Mouse (Mus musculus) embryonic facial prominence, embryonic 12.5 days (tissue): ENCODE results near the gene Gm9958. TPM values are rescaled to one million over a fixed set of nuclear protein-coding genes. Genes with fewer than 3 reads are reported as not detected.

Source experiments
- ATAC-seq: fragments of 200-750 bp; cut with Nextera tagmentation; 2 replicates; pipeline ENCODE4 v1.8.0; 2017; ENCODE audit not compliant: insufficient number of reproducible peaks, insufficient read depth, low FRiP score, low TSS enrichment
- H3K27ac ChIP-seq: fragments of 300-500 bp; sonication (generic); 2 replicates; pipeline ENCODE4 v1.5.1; 2016; ENCODE audit warnings: mild to moderate bottlenecking
- H3K27me3 ChIP-seq: fragments of 300-500 bp; sonication (generic); 2 replicates; pipeline ENCODE4 v1.6.1; 2016; ENCODE audit warnings: mild to moderate bottlenecking, moderate library complexity
- H3K36me3 ChIP-seq: fragments of 300-500 bp; sonication (generic); 2 replicates; pipeline ENCODE4 v1.6.1; 2016; ENCODE audit warnings: mild to moderate bottlenecking
- H3K4me1 ChIP-seq: fragments of 300-500 bp; sonication (generic); 2 replicates; pipeline ENCODE4 v1.6.1; 2016
- H3K4me2 ChIP-seq: fragments of 300-500 bp; sonication (generic); replicated peaks from 2 replicates; pipeline ENCODE4 v1.6.1; 2016; ENCODE audit warnings: mild to moderate bottlenecking, moderate library complexity
- H3K4me3 ChIP-seq: fragments of 300-500 bp; sonication (generic); 2 replicates; pipeline ENCODE4 v1.5.1; 2016; ENCODE audit warnings: mild to moderate bottlenecking
- H3K9ac ChIP-seq: fragments of 300-500 bp; sonication (generic); 2 replicates; pipeline ENCODE4 v1.6.1; 2016; ENCODE audit warnings: mild to moderate bottlenecking, moderate library complexity
- H3K9me3 ChIP-seq: fragments of 300-500 bp; sonication (generic); 2 replicates; pipeline ENCODE4 v1.6.1; 2016; ENCODE audit warnings: mild to moderate bottlenecking, moderate library complexity
- WGBS: fragments of 180-500 bp; shearing (Covaris S2); methylation state at CpG from one replicate; pipeline ENCODE4 v1.1.7; 2016; 5-methylcytosine and 5-hydroxymethylcytosine counted together
- polyA plus RNA-seq: library from polyadenylated mRNA; unstranded; fragments of >200 nt; fragmentation: Nextera tagmentation; extraction: Ambion mirVana; gene quantifications from 2 replicates; pipeline ENCODE4 v1.2.1, GENCODE M21; 2016

Gm9958 gene
- 6.2 and 8.8 TPM in 2 replicates for polyA plus RNA-seq

- no peaks in the 10 kb centered on the region for H3K27me3 ChIP-seq
- H3K4me1 ChIP-seq = peaks cover 18% of the 10 kb centered on the region
- peak within 1 kb of the TSS; percentile 99 for H3K27ac ChIP-seq
- 2% methylated on average over 7 of the region's 7 CpGs for WGBS
- H3K9ac ChIP-seq = peak within 1 kb of the TSS; percentile 97
- H3K4me3 ChIP-seq = peak within 1 kb of the TSS; percentile 98
- H3K36me3 ChIP-seq = no peaks in the 10 kb centered on the region
- H3K4me2 ChIP-seq = peak within 1 kb of the TSS; percentile 66
- ATAC-seq = no peak
- H3K9me3 ChIP-seq = no peaks in the 10 kb centered on the region
Measured at GRCm38 (mm10) chr5:90367067-90367303, at the start of gene Gm9958. Gene Gm9958, plus strand, starts transcription at chr5:90367204.

DNA sequence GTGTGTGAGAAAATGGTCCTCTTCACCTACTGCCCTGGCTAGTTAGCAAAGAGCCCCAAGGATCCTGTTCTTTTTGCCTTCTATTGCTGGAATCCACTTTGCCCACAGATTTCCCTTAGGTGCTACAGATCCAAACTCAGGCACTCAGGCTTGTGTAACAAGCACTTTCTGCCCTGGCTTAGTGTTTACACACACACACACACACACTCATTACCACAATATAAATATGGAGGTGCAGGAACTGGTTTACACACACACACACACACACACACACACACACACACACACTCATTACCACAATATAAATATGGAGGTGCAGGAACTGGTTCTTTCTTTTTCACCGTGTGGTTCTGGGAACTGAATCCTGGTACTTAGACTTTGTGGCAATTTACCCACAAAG, 35.9 kb upstream of the Gm9958 start:
- no peaks in the 10 kb centered on the region for H3K9me3 ChIP-seq
- H3K9ac ChIP-seq = no peak overlapping the region
- no peak for ATAC-seq
- no peaks in the 10 kb centered on the region; the same call in 1 of the 2 replicates for H3K4me1 ChIP-seq
- H3K4me3 ChIP-seq = no peak overlapping the region
- no peaks in the 10 kb centered on the region for H3K36me3 ChIP-seq
- WGBS = 79% methylated on average over 1 of the region's 1 CpGs
- no peak overlapping the region for H3K27ac ChIP-seq
- H3K4me2 ChIP-seq = no peak overlapping the region
- H3K27me3 ChIP-seq = no peaks in the 10 kb centered on the region

DNA sequence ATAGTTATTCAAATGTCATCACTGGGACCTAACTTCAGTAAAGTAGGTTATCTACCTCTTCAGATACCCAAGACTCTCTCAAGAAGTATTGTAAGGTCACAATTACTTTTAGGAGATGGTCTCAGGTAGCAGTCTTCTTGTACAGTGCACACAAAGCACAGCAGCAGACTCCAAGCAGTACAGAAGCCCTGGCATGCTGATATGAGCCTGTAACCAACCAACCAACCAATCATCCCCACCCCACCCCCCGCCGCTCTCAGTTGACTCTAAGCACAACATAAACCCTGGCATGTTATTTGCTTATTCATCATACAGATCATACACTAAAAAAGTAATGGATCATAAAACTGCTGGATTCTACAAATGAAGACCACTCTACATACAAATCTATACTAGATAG, 34.5 kb upstream of the Gm9958 start:
- no peak overlapping the region for H3K4me2 ChIP-seq
- WGBS = 97% methylated on average over 2 of the region's 2 CpGs
- no peak for ATAC-seq

DNA sequence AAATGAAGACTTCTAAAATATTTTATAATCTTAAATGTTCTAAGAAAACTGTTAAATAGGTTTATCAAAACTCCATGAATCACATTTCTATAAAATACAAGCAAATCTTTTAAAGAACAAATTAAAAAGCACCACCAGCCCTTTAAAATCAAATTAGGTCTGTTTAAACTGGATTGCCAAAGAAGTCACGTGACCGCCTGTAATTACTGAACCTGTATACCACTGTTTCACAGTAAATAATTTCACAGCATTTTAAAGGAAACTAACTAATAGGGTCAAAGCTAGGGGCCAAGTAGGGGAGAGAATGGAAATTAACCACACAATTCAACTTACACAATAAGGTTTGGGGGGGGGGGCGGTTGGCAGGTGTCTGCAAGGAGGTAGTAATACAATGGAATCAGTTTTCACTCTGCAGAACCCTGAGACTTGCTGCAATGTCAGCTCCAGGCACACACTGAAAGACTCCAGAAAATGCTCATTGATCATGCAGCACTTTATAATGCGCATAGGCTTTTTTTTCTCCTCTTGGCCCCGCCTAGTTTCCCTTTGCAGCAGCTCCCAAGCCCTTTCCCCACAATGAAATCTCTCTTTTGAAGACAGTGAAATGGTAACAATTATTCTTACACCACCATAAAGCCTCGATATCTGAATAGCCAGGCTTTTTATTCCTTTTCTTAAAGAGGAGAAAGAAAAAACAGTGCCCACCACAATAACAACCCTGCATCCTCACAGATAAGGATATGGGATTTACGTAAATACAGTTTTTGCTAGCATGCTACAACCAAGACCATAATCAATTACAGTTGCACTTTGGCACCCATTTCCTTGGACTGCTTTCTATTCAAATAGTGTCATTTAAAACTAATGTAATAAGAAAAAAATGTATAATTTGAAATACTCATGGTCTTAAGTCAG, 28.6 kb upstream of the Gm9958 start:
- Histone ChIP-seq H3K27me3 (no peaks in the 10 kb centered on the region), H3K36me3 (no peaks in the 10 kb centered on the region), H3K4me3 (no peak overlapping the region), H3K4me1 (peaks cover 20% of the 10 kb centered on the region; the same call in 1 of the 2 replicates), H3K27ac (no peak overlapping the region), H3K4me2 (no peak overlapping the region), H3K9me3 (no peaks in the 10 kb centered on the region), H3K9ac (no peak overlapping the region)
- WGBS = 67% methylated on average over 7 of the region's 7 CpGs
- no peak for ATAC-seq

More for the DNA sequence above, 34.5 kb upstream of the Gm9958 start:
- no peaks in the 10 kb centered on the region for H3K4me1 ChIP-seq
- H3K36me3 ChIP-seq = no peaks in the 10 kb centered on the region
- H3K27ac ChIP-seq = no peak overlapping the region
- no peak overlapping the region for H3K4me3 ChIP-seq
- H3K9ac ChIP-seq = no peak overlapping the region
- H3K27me3 ChIP-seq = no peaks in the 10 kb centered on the region
- no peaks in the 10 kb centered on the region for H3K9me3 ChIP-seq

GRCm38 (mm10) chr5:90339129-90339952, 27.7 kb upstream of the Gm9958 start:
- Histone ChIP-seq H3K27me3 (no peaks in the 10 kb centered on the region), H3K4me2 (peak overlapping the region; percentile 37), H3K4me1 (peaks cover 20% of the 10 kb centered on the region; the same call in 1 of the 2 replicates), H3K36me3 (no peaks in the 10 kb centered on the region), H3K4me3 (peak overlapping the region; percentile 11; the same call in 1 of the 2 replicates), H3K9me3 (no peaks in the 10 kb centered on the region), H3K9ac (no peak overlapping the region), H3K27ac (peak overlapping the region; percentile 9; the same call in 1 of the 2 replicates)
- 20% methylated on average over 5 of the region's 5 CpGs for WGBS
- peak; percentile 69; the same call in 1 of the 2 replicates for ATAC-seq

- H3K9me3 ChIP-seq = no peaks in the 10 kb centered on the region
- no peaks in the 10 kb centered on the region for H3K27me3 ChIP-seq
- 84% methylated on average over 1 of the region's 1 CpGs for WGBS
- no peaks in the 10 kb centered on the region for H3K36me3 ChIP-seq
- ATAC-seq = no peak
- H3K4me1 ChIP-seq = peaks cover 20% of the 10 kb centered on the region; the same call in 1 of the 2 replicates
- peak overlapping the region; percentile 37 for H3K4me2 ChIP-seq
- H3K27ac ChIP-seq = no peak overlapping the region
- no peak overlapping the region for H3K4me3 ChIP-seq
- H3K9ac ChIP-seq = no peak overlapping the region
Measured at GRCm38 (mm10) chr5:90339953-90340343, 27.1 kb upstream of the Gm9958 start.

DNA sequence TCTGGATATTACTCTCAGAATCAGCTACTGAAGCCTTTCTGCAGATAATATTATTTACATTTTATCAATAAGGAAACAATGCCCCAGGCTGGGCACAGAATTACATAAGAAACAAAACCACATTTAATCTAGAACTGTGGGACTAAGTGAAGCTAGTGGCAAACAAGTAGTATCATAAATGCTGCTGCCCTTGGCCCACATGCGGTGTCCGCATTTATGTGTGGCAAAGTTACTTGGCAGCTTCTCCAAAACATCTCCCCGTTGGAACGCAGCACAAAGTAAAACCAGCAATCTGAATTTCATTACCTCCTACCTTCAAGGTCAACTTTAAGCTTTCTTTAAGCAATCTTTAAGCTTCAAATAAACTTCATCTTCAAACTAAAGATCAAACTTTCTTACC, 26.2 kb upstream of the Gm9958 start:
- ATAC-seq = no peak
- Histone ChIP-seq H3K4me3 (no peak overlapping the region), H3K36me3 (no peaks in the 10 kb centered on the region), H3K27me3 (no peaks in the 10 kb centered on the region), H3K9ac (no peak overlapping the region), H3K27ac (no peak overlapping the region), H3K4me1 (peaks cover 20% of the 10 kb centered on the region; the same call in 1 of the 2 replicates), H3K9me3 (no peaks in the 10 kb centered on the region), H3K4me2 (no peak overlapping the region)
- 70% methylated on average over 4 of the region's 4 CpGs for WGBS

DNA sequence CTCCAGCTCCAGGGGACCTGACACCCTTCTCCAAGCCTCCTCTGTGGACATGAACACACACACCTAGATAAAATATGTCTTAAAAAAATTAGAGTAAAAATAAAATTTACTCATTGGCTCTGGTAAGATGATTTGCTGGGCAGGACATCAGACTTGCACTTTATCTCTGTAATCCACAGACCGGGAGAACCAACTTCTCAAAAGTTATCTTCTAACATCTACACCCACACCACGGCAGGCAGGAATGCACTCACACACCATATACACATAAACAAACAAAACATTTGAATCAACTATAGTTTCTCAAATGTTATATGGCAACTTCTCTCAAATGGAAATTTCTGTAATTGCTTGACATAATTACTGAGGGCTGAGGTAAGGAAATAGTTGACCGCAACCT, 20.1 kb upstream of the Gm9958 start:
- H3K4me3 ChIP-seq = no peak overlapping the region
- WGBS = 95% methylated on average over 3 of the region's 3 CpGs
- no peaks in the 10 kb centered on the region for H3K36me3 ChIP-seq
- no peaks in the 10 kb centered on the region for H3K27me3 ChIP-seq
- no peak overlapping the region for H3K27ac ChIP-seq
- H3K4me2 ChIP-seq = no peak overlapping the region
- H3K4me1 ChIP-seq = no peaks in the 10 kb centered on the region
- ATAC-seq = no peak
- H3K9me3 ChIP-seq = no peaks in the 10 kb centered on the region
- no peak overlapping the region for H3K9ac ChIP-seq

DNA sequence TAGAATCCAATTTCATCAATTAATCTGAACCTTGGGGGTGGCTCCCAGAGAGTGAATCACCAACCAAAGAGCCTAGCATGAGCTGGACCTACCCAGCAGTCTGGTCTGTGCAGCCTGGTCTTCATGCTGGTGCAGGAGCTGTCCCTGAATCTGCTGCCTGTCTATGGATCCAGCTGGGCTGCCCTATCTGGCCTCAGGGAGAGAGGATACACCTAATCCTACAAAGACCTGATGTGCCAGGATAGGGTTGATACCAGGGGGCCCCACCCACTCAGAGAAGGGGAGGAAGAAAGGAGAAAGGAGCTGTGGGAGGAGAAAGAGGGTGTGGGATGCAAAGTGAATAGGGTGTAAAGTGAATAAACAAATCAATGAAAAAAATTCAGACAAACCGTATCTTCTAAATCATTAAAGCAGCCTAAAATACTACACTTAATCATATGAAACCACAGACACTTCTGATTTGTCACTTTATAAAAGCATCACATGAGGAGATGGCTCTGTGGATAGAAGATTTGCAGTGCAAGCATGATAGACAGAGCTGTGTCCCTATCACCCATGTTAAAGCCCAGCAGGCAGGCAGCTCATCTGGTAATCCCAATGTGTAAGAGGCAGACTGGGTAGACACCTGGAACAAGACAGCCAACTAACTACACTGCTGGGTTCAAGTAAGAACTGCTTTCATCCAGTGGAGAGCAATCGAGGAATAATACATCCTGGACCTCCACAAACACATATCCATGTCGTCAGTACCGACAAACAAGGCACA, 13.3 kb upstream of the Gm9958 start:
- H3K36me3 ChIP-seq = peaks cover 19% of the 10 kb centered on the region; the same call in 1 of the 2 replicates
- WGBS = 93% methylated on average over 4 of the region's 4 CpGs
- no peaks in the 10 kb centered on the region for H3K9me3 ChIP-seq
- H3K27me3 ChIP-seq = no peaks in the 10 kb centered on the region
- no peak for ATAC-seq
- H3K4me3 ChIP-seq = no peak overlapping the region
- H3K27ac ChIP-seq = no peak overlapping the region
- no peak overlapping the region for H3K4me2 ChIP-seq
- no peaks in the 10 kb centered on the region for H3K4me1 ChIP-seq
- H3K9ac ChIP-seq = no peak overlapping the region

DNA sequence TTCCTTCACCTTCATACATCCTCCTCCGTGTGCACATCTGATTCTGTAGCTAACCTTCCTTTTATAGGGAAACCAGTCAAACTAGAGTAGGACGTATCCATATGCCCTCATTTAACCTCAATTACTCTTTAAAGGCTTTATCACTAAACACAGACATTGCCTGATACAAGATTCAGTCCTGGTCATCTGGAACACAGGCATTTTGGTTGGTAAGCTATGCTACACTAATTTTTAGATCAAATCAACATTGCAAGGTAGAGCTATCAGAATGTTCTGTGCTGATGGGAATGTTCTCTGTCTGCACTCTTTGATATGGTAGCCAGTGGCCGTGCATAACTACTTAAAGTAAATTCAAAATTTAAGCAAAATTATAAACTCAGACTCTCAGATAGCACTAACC, 11.2 kb upstream of the Gm9958 start:
- H3K9me3 ChIP-seq = no peaks in the 10 kb centered on the region
- WGBS = 88% methylated on average over 3 of the region's 3 CpGs
- H3K9ac ChIP-seq = no peak overlapping the region
- no peaks in the 10 kb centered on the region for H3K4me1 ChIP-seq
- H3K27ac ChIP-seq = no peak overlapping the region
- peaks cover 25% of the 10 kb centered on the region; the same call in 1 of the 2 replicates for H3K36me3 ChIP-seq
- H3K27me3 ChIP-seq = no peaks in the 10 kb centered on the region
- no peak overlapping the region for H3K4me3 ChIP-seq
- no peak overlapping the region for H3K4me2 ChIP-seq
- no peak for ATAC-seq

GRCm38 (mm10) chr5:90364526-90364925, 2.5 kb upstream of the Gm9958 start:
- H3K4me2 ChIP-seq = peak overlapping the region; percentile 71
- H3K4me3 ChIP-seq = peak overlapping the region; percentile 98
- ATAC-seq = no peak
- H3K4me1 ChIP-seq = peaks cover 18% of the 10 kb centered on the region
- no peaks in the 10 kb centered on the region for H3K9me3 ChIP-seq
- H3K9ac ChIP-seq = peak overlapping the region; percentile 97
- no peak overlapping the region for H3K27ac ChIP-seq
- no peaks in the 10 kb centered on the region for H3K27me3 ChIP-seq
- 3% methylated on average over 6 of the region's 6 CpGs for WGBS
- peaks cover 3% of the 10 kb centered on the region; the same call in 1 of the 2 replicates for H3K36me3 ChIP-seq
